ENCODE assay signal across 33 mouse cellular contexts in genomic region chr2:126537654-126538053, GRCm38 (mm10). TPM values are rescaled to one million over a fixed set of nuclear protein-coding genes. Genes with fewer than 3 reads are reported as not detected.
"Had no signal": no experiment of that assay in that cellular context is flagged by ENCODE, and none has a peak within 500 bp of the region (broad histone marks: within the 10 kb centered on the region; RNA-seq: fewer than 3 reads in every experiment).

No protein-coding gene starts in this region.

- H3K4me2 ChIP-seq: heart, embryonic 11.5 days; heart, embryonic 12.5 days; heart, embryonic 13.5 days; heart, embryonic 15.5 days; hindbrain, embryonic 12.5 days; hindbrain, embryonic 13.5 days; hindbrain, embryonic 14.5 days; hindbrain, embryonic 15.5 days; intestine, embryonic 15.5 days; kidney, embryonic 15.5 days had no signal

- H3K36me3 ChIP-seq: heart, embryonic 10.5 days; heart, embryonic 12.5 days; heart, embryonic 13.5 days; heart, embryonic 15.5 days; hindbrain, embryonic 10.5 days; hindbrain, embryonic 12.5 days; hindbrain, embryonic 13.5 days; hindbrain, embryonic 15.5 days; intestine, embryonic 15.5 days; kidney, embryonic 15.5 days had no signal

- H3K27ac ChIP-seq: heart, adult 2 months; heart, embryonic 10.5 days; heart, embryonic 13.5 days; heart, embryonic 15.5 days; hindbrain, embryonic 10.5 days; hindbrain, embryonic 12.5 days; hindbrain, embryonic 13.5 days; hindbrain, embryonic 14.5 days; hindbrain, embryonic 15.5 days; hindbrain, postnatal 0 days; intestine, embryonic 15.5 days; kidney, embryonic 15.5 days; kidney, postnatal 0 days; layer of hippocampus, adult 2 months had no signal

- ATAC-seq: hindbrain, embryonic 16.5 days; hindbrain, postnatal 0 days; inflammation-experienced regulatory T-cells, adult 6 months; intestine, embryonic 15.5 days; intestine, embryonic 16.5 days; intestine, postnatal 0 days had no signal

- H3K27me3 ChIP-seq: heart, embryonic 12.5 days; heart, embryonic 15.5 days; hindbrain, embryonic 12.5 days; hindbrain, embryonic 13.5 days; hindbrain, embryonic 15.5 days; intestine, embryonic 15.5 days; kidney, embryonic 15.5 days had no signal

- H3K4me1 ChIP-seq: heart, embryonic 10.5 days; hindbrain, embryonic 10.5 days; hindbrain, embryonic 12.5 days; hindbrain, embryonic 13.5 days; hindbrain, embryonic 15.5 days; intestine, embryonic 15.5 days; kidney, embryonic 15.5 days had no signal

- H3K9me3 ChIP-seq: heart, embryonic 10.5 days; heart, embryonic 13.5 days; heart, embryonic 15.5 days; hindbrain, embryonic 10.5 days; hindbrain, embryonic 12.5 days; hindbrain, embryonic 13.5 days; hindbrain, embryonic 15.5 days; intestine, embryonic 15.5 days; kidney, embryonic 15.5 days had no signal

- DNase-seq: heart, adult 18-20 months; heart, adult 2 months; heart, postnatal 10 days; heart, postnatal 14 days; heart, postnatal 36 days; heart, postnatal 4 days; kidney, adult 11 months; kidney, postnatal 10 days; kidney, postnatal 25 days; kidney, postnatal 4 days; layer of hippocampus, adult 9-11 months; layer of hippocampus, postnatal 36 days had no signal

- H3K4me3 ChIP-seq: heart, adult 2 months; heart, embryonic 10.5 days; heart, embryonic 12.5 days; heart, embryonic 13.5 days; heart, embryonic 15.5 days; hindbrain, embryonic 10.5 days; hindbrain, embryonic 12.5 days; hindbrain, embryonic 13.5 days; hindbrain, embryonic 15.5 days; intestine, embryonic 15.5 days; kidney, embryonic 15.5 days; layer of hippocampus, adult 2 months had no signal

- H3K9ac ChIP-seq: heart, embryonic 12.5 days; heart, embryonic 13.5 days; heart, embryonic 15.5 days; hindbrain, embryonic 12.5 days; hindbrain, embryonic 13.5 days; hindbrain, embryonic 14.5 days; hindbrain, embryonic 15.5 days; intestine, embryonic 15.5 days; kidney, embryonic 15.5 days had no signal

RNA-seq across cellular contexts. Expression of gene Slc27a2, which starts 14.6 kb away (rescaled TPM):
- total RNA-seq: heart, postnatal 4 days had no signal
- polyA plus RNA-seq: inflammation-experienced regulatory T-cells, adult 6 months had no signal

RNA-seq across cellular contexts. Expression of gene Atp8b4, which starts 37.2 kb away (rescaled TPM):
- total RNA-seq: layer of hippocampus, adult 18-20 months; layer of hippocampus, adult 2 months; layer of hippocampus, postnatal 25 days; layer of hippocampus, postnatal 36 days had no signal
- polyA plus RNA-seq: hindbrain, postnatal 0 days had no signal
